ENCODE assay signal across 12 mouse cellular contexts in the genomic region with DNA sequence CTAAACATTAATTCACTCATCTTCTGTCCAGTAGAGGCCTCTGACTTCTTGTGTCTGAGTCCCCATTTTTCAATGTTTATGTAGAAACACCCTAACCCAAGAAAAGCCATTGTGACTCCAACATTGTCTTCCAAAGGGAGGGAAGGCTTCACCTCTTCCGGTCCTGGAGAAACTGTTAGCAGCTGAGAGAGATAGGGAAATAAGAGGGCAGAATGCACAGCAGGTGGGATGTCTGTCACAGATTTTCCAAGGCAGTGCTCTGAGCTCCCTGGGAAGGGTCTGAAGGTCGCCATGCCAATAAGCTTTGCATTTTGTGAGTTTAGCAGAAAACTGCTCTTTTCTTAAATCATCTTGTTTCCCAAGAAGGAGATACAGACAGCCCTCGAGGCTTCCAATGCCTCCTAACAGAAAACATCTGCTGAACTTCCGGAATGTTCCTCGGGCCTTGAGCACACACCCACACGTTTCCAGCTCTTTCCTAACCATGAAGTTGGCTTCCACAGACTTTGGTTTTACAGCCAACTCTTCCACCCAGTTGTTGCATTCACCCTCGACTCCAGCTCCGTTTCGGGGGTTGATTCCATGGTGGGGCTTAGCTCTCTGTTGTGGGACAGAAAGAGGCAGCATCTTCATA.
A peak's percentile ranks its signal among the peaks of the same experiment; 100 is the strongest.
DNase-seq lines count a peak whose midpoint lies in the region; ATAC-seq lines count a peak whose summit lies in the region.
"Had no signal": no experiment of that assay in that cellular context is flagged by ENCODE, and none has a peak within 500 bp of the region (broad histone marks: within the 10 kb centered on the region; RNA-seq: fewer than 3 reads in every experiment).

No protein-coding gene starts in this region.

- H3K4me1 ChIP-seq in forebrain, embryonic 10.5 days = peaks cover 53% of the 10 kb centered on the region
- peaks cover 14% of the 10 kb centered on the region for H3K4me1 ChIP-seq in forebrain, embryonic 15.5 days
- H3K4me1 ChIP-seq in limb, embryonic 13.5 days = peaks cover 42% of the 10 kb centered on the region
- peaks cover 13% of the 10 kb centered on the region; the same call in 1 of the 2 replicates for H3K4me1 ChIP-seq in limb, embryonic 10.5 days

- H3K36me3 ChIP-seq in forebrain, embryonic 10.5 days (replicated peaks) = no peaks in the 10 kb centered on the region
- H3K36me3 ChIP-seq in forebrain, embryonic 15.5 days = no peaks in the 10 kb centered on the region
- no peaks in the 10 kb centered on the region for H3K36me3 ChIP-seq in limb, embryonic 13.5 days
- H3K36me3 ChIP-seq in limb, embryonic 10.5 days = no peaks in the 10 kb centered on the region; the same call in 1 of the 2 replicates

- H3K4me2 ChIP-seq in forebrain, embryonic 15.5 days (replicated peaks) = no peak overlapping the region
- no peak overlapping the region for H3K4me2 ChIP-seq in limb, embryonic 13.5 days (replicated peaks)

- WGBS in forebrain, embryonic 10.5 days = 70% methylated on average over 9 of the region's 9 CpGs
- 78% methylated on average over 9 of the region's 9 CpGs for WGBS in forebrain, embryonic 15.5 days
- 58% methylated on average over 9 of the region's 9 CpGs for WGBS in limb, embryonic 13.5 days
- WGBS in limb, embryonic 10.5 days = 83% methylated on average over 9 of the region's 9 CpGs

- H3K9ac ChIP-seq in forebrain, embryonic 15.5 days (replicated peaks) = no peak overlapping the region
- no peak overlapping the region for H3K9ac ChIP-seq in limb, embryonic 13.5 days

- no peaks in the 10 kb centered on the region for H3K9me3 ChIP-seq in forebrain, embryonic 10.5 days
- no peaks in the 10 kb centered on the region for H3K9me3 ChIP-seq in forebrain, embryonic 15.5 days
- no peaks in the 10 kb centered on the region for H3K9me3 ChIP-seq in limb, embryonic 13.5 days
- H3K9me3 ChIP-seq in limb, embryonic 10.5 days (replicated peaks) = no peaks in the 10 kb centered on the region
- H3K9me3 ChIP-seq: megakaryocyte, embryonic 14.5 days had no signal

- no peaks in the 10 kb centered on the region for H3K27me3 ChIP-seq in forebrain, embryonic 10.5 days (ENCODE audit: poor library complexity, severe bottlenecking)
- H3K27me3 ChIP-seq in forebrain, embryonic 15.5 days = no peaks in the 10 kb centered on the region
- no peaks in the 10 kb centered on the region for H3K27me3 ChIP-seq in limb, embryonic 13.5 days
- H3K27me3 ChIP-seq in limb, embryonic 10.5 days (ENCODE audit: low read depth, poor library complexity, severe bottlenecking) = no peaks in the 10 kb centered on the region

- no peak for ATAC-seq in forebrain, embryonic 15.5 days (replicated peaks)
- no peak for ATAC-seq in limb, embryonic 13.5 days (ENCODE audit: low FRiP score, low read depth)
- ATAC-seq: intestine, embryonic 16.5 days had no signal

- H3K27ac ChIP-seq in forebrain, embryonic 10.5 days = peak overlapping the region; percentile 63
- H3K27ac ChIP-seq in forebrain, embryonic 15.5 days (replicated peaks) = no peak overlapping the region
- H3K27ac ChIP-seq in limb, embryonic 13.5 days = 0 out of 2 replicates have a peak overlapping the region, but pooled peaks have one; percentile 1
- H3K27ac ChIP-seq in limb, embryonic 10.5 days = no peak overlapping the region

- DNase-seq in forebrain, embryonic 10.5 days (ENCODE audit: extremely low spot score, low spot score) = no peak
- no peak for DNase-seq in limb, embryonic 10.5 days (ENCODE audit: low spot score)
- peak; percentile 63 for DNase-seq in fibroblast of lung, adult 2 months (ENCODE audit: low read depth)
- peak; percentile 69 for DNase-seq in skeletal muscle tissue, adult 2 months (ENCODE audit: low read depth, low spot score)
- no peak for DNase-seq in ovary, postnatal 10 days (ENCODE audit: low spot score)
- no peak for DNase-seq in liver
- DNase-seq: gastrocnemius, postnatal 25 days; right cerebral cortex, postnatal 4 days had no signal

- H3K4me3 ChIP-seq in forebrain, embryonic 10.5 days = no peak overlapping the region
- no peak overlapping the region for H3K4me3 ChIP-seq in forebrain, embryonic 15.5 days
- H3K4me3 ChIP-seq in limb, embryonic 13.5 days = no peak overlapping the region
- H3K4me3 ChIP-seq in limb, embryonic 10.5 days = no peak overlapping the region
- H3K4me3 ChIP-seq: megakaryocyte, embryonic 14.5 days had no signal

Comparison
In these comparisons a context has a peak if more than half of its experiments do, and no peak if none do; other contexts are left out.
1. H3K27ac ChIP-seq: peak in forebrain, embryonic 10.5 days (single experiment) and limb, embryonic 13.5 days (single experiment); none in forebrain, embryonic 15.5 days (single experiment) and limb, embryonic 10.5 days (single experiment).
2. DNase-seq: peak in fibroblast of lung, adult 2 months (single experiment) and skeletal muscle tissue, adult 2 months (single experiment); none in forebrain, embryonic 10.5 days (single experiment), limb, embryonic 10.5 days (single experiment), ovary, postnatal 10 days (single experiment) and liver (single experiment).